Mouse (Mus musculus) olfactory bulb, adult 2 months (tissue): Measurements from ENCODE around the gene Cpxm2. TPM values are rescaled to one million over a fixed set of nuclear protein-coding genes. Genes with fewer than 3 reads are reported as not detected.

Experiments used
- H3K27ac ChIP-seq: fragments of 200-500 bp; 2 replicates; pipeline ENCODE4 v1.5.1; 2012; ENCODE audit warnings: low read depth, low read length; ENCODE audit not compliant: insufficient read depth
- H3K4me1 ChIP-seq: fragments of 200-500 bp; 2 replicates; pipeline ENCODE4 v1.6.1; 2012; ENCODE audit warnings: low read length; ENCODE audit not compliant: control insufficient read depth, insufficient read depth
- H3K4me3 ChIP-seq: fragments of 200-500 bp; 2 replicates; pipeline ENCODE4 v1.5.1; 2012; ENCODE audit warnings: mild to moderate bottlenecking, low read depth, low read length, moderate library complexity; ENCODE audit not compliant: insufficient read depth
- CTCF ChIP-seq: fragments of 200-500 bp; IDR thresholded peaks from 2 replicates; pipeline ENCODE4 v1.5.1; 2012; ENCODE audit warnings: low read depth, mild to moderate bottlenecking, low read length, moderate library complexity; ENCODE audit not compliant: insufficient read depth
- POLR2A ChIP-seq: fragments of 200-500 bp; IDR thresholded peaks from 2 replicates; pipeline ENCODE4 v1.6.1; 2012; ENCODE audit warnings: mild to moderate bottlenecking, low read depth, low read length, moderate library complexity; ENCODE audit not compliant: insufficient read depth
- WGBS: fragments of 180-500 bp; shearing (Covaris S2); methylation state at CpG from one replicate; pipeline ENCODE4 v1.1.7; 2018; 5-methylcytosine and 5-hydroxymethylcytosine counted together
- polyA plus RNA-seq: library from polyadenylated mRNA; stranded (reverse); fragments of >200 nt; gene quantifications from 2 replicates; pipeline ENCODE4 v1.2.4, GENCODE M21; 2012; ENCODE audit warnings: low replicate concordance; ENCODE audit not compliant: missing spikeins, insufficient read depth, insufficient read length

Gene Cpxm2
- polyA plus RNA-seq, 1 experiment: not detected

GRCm38 (mm10) chr7:132158321-132159025, 3.9 kb upstream of the Cpxm2 start:
- TF ChIP-seq CTCF: no peak
- no peak for TF ChIP-seq POLR2A
- Histone ChIP-seq H3K4me1 (peaks cover 26% of the 10 kb centered on the region), H3K4me3 (no peak overlapping the region), H3K27ac (peak overlapping the region; percentile 64; the same call in 1 of the 2 replicates)
- WGBS: 45% methylated on average over 9 of the region's 9 CpGs

DNA sequence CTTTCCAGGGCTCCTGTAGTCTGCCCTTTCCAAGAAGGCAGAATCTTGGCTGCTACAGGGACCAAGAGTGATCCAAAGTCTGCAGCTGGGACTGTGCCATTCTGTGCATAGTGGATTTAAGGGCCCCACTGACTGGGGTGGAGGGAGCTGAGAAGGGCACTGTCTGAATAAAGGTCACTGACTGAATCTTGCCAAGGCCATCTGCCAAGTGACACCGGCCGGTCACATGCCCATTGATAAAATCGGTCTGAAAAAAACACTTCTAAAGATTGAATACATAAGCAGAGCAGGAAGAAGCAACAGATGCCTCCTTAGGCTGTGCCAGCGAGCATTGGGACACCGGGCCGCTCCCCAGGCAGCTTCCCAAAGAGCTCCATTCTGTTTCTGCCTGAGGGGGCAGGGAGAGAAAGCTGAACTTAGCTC, 803 bp downstream of the Cpxm2 start:
- WGBS: 40% methylated on average over 6 of the region's 6 CpGs
- Histone ChIP-seq H3K27ac (no peak overlapping the region), H3K4me1 (peaks cover 27% of the 10 kb centered on the region), H3K4me3 (peak overlapping the region; percentile 31; the same call in 1 of the 2 replicates)
- no peak for TF ChIP-seq CTCF
- TF ChIP-seq POLR2A: no peak

DNA sequence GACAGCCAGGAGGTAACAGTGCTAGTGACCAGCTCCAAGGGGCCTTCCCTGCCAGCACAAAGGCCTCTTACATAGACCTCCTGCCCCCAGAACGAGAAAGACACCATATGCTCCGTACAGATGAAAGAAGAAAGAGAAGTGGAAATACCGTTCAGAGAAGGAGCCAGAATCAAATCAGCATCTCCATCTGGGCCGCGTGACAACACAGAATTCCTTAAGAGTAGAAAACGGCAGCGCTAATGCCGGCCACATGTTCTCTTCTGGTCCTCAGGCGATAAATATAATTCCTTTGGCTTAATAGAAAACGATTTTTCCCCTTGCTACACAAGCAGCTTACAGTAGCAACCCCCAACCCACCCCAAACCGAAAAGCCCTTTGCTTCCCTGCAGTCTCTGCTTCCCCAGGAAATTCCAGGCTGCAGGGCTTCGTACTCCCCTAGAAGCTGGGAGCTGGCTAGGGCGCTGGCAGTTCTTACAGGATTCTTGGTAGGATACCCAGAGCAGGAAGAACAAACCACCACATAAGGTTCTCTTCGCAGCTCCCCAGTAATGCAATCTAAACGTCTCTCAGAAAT, 9.2 kb downstream of the Cpxm2 start:
- Histone ChIP-seq H3K4me1 (no peaks in the 10 kb centered on the region), H3K27ac (no peak overlapping the region), H3K4me3 (no peak overlapping the region)
- 81% methylated on average over 15 of the region's 15 CpGs for WGBS
- TF ChIP-seq CTCF: no peak
- no peak for TF ChIP-seq POLR2A

DNA sequence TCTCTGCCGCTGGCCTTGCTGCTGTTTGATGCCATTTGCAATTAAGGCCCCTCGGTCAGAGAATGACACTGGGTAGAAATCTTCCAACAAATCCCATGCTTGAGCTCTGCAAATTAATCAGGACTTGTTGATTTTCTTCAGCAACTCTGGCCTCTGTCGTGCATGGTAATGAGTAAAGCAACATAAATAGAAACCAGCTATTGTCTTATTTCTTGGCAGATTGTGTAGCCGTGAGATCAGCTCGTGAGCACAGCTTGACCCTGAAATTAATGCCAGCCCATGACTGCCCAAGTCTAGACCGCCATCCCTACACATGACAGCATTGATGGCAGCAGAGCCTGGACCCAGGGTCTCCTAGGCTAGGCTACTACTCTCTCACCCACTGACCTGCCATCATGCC, 25.9 kb downstream of the Cpxm2 start:
- no peak overlapping the region for H3K4me3 ChIP-seq
- TF ChIP-seq POLR2A (no peak), CTCF (no peak)
- H3K27ac ChIP-seq: no peak overlapping the region
- WGBS: 35% methylated on average over 6 of the region's 6 CpGs
- peaks cover 11% of the 10 kb centered on the region for H3K4me1 ChIP-seq

GRCm38 (mm10) chr7:132124948-132125347, 29.6 kb downstream of the Cpxm2 start:
- no peak overlapping the region for H3K4me3 ChIP-seq
- no peak for TF ChIP-seq POLR2A
- no peak for TF ChIP-seq CTCF
- WGBS: 69% methylated on average over 7 of the region's 7 CpGs
- no peak overlapping the region for H3K27ac ChIP-seq
- H3K4me1 ChIP-seq: peaks cover 11% of the 10 kb centered on the region

DNA sequence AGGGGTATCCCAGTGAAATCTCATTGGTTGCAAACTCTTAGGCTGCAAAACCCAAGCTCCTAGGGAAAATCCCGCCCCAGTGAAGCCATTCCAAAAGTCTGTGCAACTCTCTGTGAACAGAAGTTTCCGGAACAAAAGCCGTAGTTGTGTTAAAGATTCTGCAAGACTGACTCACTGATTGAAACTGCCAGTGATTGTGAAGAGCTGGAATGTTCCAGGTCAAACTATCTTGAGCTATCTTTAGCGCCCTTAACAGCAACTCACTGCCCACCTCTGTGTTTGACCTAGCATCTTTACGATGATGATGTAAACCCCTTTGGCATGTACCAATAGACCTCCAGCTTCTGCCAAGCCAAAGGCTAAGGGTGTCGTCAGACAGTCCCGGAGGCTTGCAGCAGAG, 31.3 kb downstream of the Cpxm2 start:
- Histone ChIP-seq H3K27ac (no peak overlapping the region), H3K4me1 (peaks cover 7% of the 10 kb centered on the region), H3K4me3 (no peak overlapping the region)
- TF ChIP-seq POLR2A (no peak), CTCF (no peak)
- WGBS: 75% methylated on average over 7 of the region's 7 CpGs

GRCm38 (mm10) chr7:132119817-132120216, 34.7 kb downstream of the Cpxm2 start:
- 84% methylated on average over 4 of the region's 4 CpGs for WGBS
- Histone ChIP-seq H3K27ac (no peak overlapping the region), H3K4me3 (no peak overlapping the region), H3K4me1 (0 out of 2 replicates have a peak, but pooled peaks cover 2% of the 10 kb centered on the region)
- TF ChIP-seq POLR2A (no peak), CTCF (no peak)

GRCm38 (mm10) chr7:132111770-132112169, 42.8 kb downstream of the Cpxm2 start:
- no peak overlapping the region for H3K4me3 ChIP-seq
- H3K4me1 ChIP-seq: peaks cover 8% of the 10 kb centered on the region
- H3K27ac ChIP-seq: no peak overlapping the region
- WGBS: 82% methylated on average over 5 of the region's 5 CpGs
- TF ChIP-seq CTCF (peak; percentile 12; the same call in 1 of the 2 replicates), POLR2A (no peak)

GRCm38 (mm10) chr7:132110308-132110707, 44.2 kb downstream of the Cpxm2 start:
- H3K4me1 ChIP-seq: peaks cover 8% of the 10 kb centered on the region
- no peak overlapping the region for H3K4me3 ChIP-seq
- H3K27ac ChIP-seq: no peak overlapping the region
- WGBS: 25% methylated on average over 3 of the region's 3 CpGs
- TF ChIP-seq CTCF: no peak
- no peak for TF ChIP-seq POLR2A
